Mouse (Mus musculus) liver, embryonic 11.5 days (tissue): ENCODE measurements around the gene Borcs6. TPM values are rescaled to one million over a fixed set of nuclear protein-coding genes. Genes with fewer than 3 reads are reported as not detected.
A peak's percentile ranks its signal among the peaks of the same experiment; 100 is the strongest.

Experiments
- ATAC-seq: fragments of 200-750 bp; cut with Nextera tagmentation; replicated peaks from 2 replicates; pipeline ENCODE4 v1.8.0; 2017; ENCODE audit warnings: moderate number of reproducible peaks, mild to moderate bottlenecking, moderate TSS enrichment, moderate library complexity; ENCODE audit not compliant: low FRiP score
- DNase-seq: peaks from one replicate; pipeline ENCODE4 v3.0.0-alpha.2; 2017; ENCODE audit warnings: low spot score
- H3K27ac ChIP-seq: fragments of 300-500 bp; sonication (generic); 2 replicates; pipeline ENCODE4 v1.5.1; 2014; ENCODE audit warnings: mild to moderate bottlenecking, low read depth, low read length, control low read depth
- H3K27me3 ChIP-seq: fragments of 300-500 bp; sonication (generic); replicated peaks from 2 replicates; pipeline ENCODE4 v1.6.1; 2014; ENCODE audit warnings: low read length, mixed read lengths; ENCODE audit not compliant: control insufficient read depth, insufficient read depth
- H3K36me3 ChIP-seq: fragments of 300-500 bp; sonication (generic); 2 replicates; pipeline ENCODE4 v1.6.1; 2014; ENCODE audit warnings: mild to moderate bottlenecking, low read length, moderate library complexity, mixed read lengths; ENCODE audit not compliant: control insufficient read depth, insufficient read depth
- H3K4me1 ChIP-seq: fragments of 300-500 bp; sonication (generic); replicated peaks from 2 replicates; pipeline ENCODE4 v1.6.1; 2014; ENCODE audit warnings: low read length, mixed read lengths; ENCODE audit not compliant: control insufficient read depth, insufficient read depth
- H3K4me2 ChIP-seq: fragments of 300-500 bp; sonication (generic); 2 replicates; pipeline ENCODE4 v1.6.1; 2014; ENCODE audit warnings: mild to moderate bottlenecking, control low read depth, moderate library complexity
- H3K4me3 ChIP-seq: fragments of 300-500 bp; sonication (generic); 2 replicates; pipeline ENCODE4 v1.5.1; 2014; ENCODE audit warnings: low read depth, low read length, control low read depth
- H3K9ac ChIP-seq: fragments of 300-500 bp; sonication (generic); 2 replicates; pipeline ENCODE4 v1.6.1; 2014; ENCODE audit warnings: low read depth, low read length, control low read depth
- H3K9me3 ChIP-seq: fragments of 300-500 bp; sonication (generic); 2 replicates; pipeline ENCODE4 v1.6.1; 2016; ENCODE audit warnings: low read length, inconsistent platforms, mixed read lengths; ENCODE audit not compliant: control insufficient read depth
- WGBS: fragments of 180-500 bp; shearing (Covaris S2); extraction: QIAGEN DNeasy Blood & Tissue Kit; methylation state at CpG from one replicate; pipeline ENCODE4 v1.1.7; 2014; 5-methylcytosine and 5-hydroxymethylcytosine counted together
- polyA plus RNA-seq: library from polyadenylated mRNA; unstranded; fragments of >200 nt; fragmentation: Nextera tagmentation; extraction: Ambion mirVana; gene quantifications from 2 replicates; pipeline ENCODE4 v1.2.1, GENCODE M21; 2014

The Borcs6 gene
- polyA plus RNA-seq, 1 experiment from 2014 or later, result 6.6 TPM

GRCm38 (mm10) chr11:69110319-69111046 lies 51.0 kb downstream of the Borcs6 start:
- peaks cover 14% of the 10 kb centered on the region for H3K4me1 ChIP-seq
- ATAC-seq, result peak; percentile 78
- peak overlapping the region; percentile 61 for H3K4me3 ChIP-seq
- H3K36me3 ChIP-seq, result peaks cover 22% of the 10 kb centered on the region
- no peaks in the 10 kb centered on the region for H3K27me3 ChIP-seq
- DNase-seq, result peak; percentile 98
- H3K27ac ChIP-seq, result peak overlapping the region; percentile 43
- peak overlapping the region; percentile 82 for H3K4me2 ChIP-seq
- peak overlapping the region; percentile 62 for H3K9ac ChIP-seq
- H3K9me3 ChIP-seq, result no peaks in the 10 kb centered on the region
- under 1% methylated on average over 30 of the region's 30 CpGs for WGBS

Other genes starting within 250 kb of the Borcs6 start
- 47.8 and 53.9 TPM in 2 replicates for gene Ndel1, start 187.9 kb upstream of the Borcs6 start, polyA plus RNA-seq
- gene Rnf222, start 171.2 kb upstream of the Borcs6 start, polyA plus RNA-seq, result 0.10 and 0.16 TPM in 2 replicates
- 1,252 and 1,388 TPM in 2 replicates for gene Rpl26, start 158.1 kb upstream of the Borcs6 start, polyA plus RNA-seq
- gene Odf4, start 132.6 kb upstream of the Borcs6 start, polyA plus RNA-seq, result not detected in 2 replicates
- gene Arhgef15, start 102.2 kb upstream of the Borcs6 start, polyA plus RNA-seq, result 5.8 and 6.8 TPM in 2 replicates
- 1.4 and 1.7 TPM in 2 replicates for gene Slc25a35, start 91.6 kb upstream of the Borcs6 start, polyA plus RNA-seq
- gene Rangrf, start 84.5 kb upstream of the Borcs6 start, polyA plus RNA-seq, result 94.4 and 97.5 TPM in 2 replicates
- gene Pfas, start 51.3 kb upstream of the Borcs6 start, polyA plus RNA-seq, result 60.2 and 64.9 TPM in 2 replicates
- 57.5 and 60.5 TPM in 2 replicates for gene Ctc1, start 43.8 kb upstream of the Borcs6 start, polyA plus RNA-seq
- 168 and 170 TPM in 2 replicates for gene Aurkb, start 14.1 kb upstream of the Borcs6 start, polyA plus RNA-seq
- 39.1 and 43.5 TPM in 2 replicates for gene Tmem107, start 11.1 kb downstream of the Borcs6 start, polyA plus RNA-seq
- 47.2 and 56.0 TPM in 2 replicates for gene Vamp2, start 28.8 kb downstream of the Borcs6 start, polyA plus RNA-seq
- gene Per1, start 35.5 kb downstream of the Borcs6 start, polyA plus RNA-seq, result 6.2 and 6.6 TPM in 2 replicates
- gene Hes7, start 60.7 kb downstream of the Borcs6 start, polyA plus RNA-seq, result 0.55 and 0.59 TPM in 2 replicates
- gene 9130213A22Rik, start 62.9 kb downstream of the Borcs6 start, polyA plus RNA-seq, result 0.10 and 0.22 TPM in 2 replicates
- 0.48 TPM in 1 of 2 replicates, not detected in the other for gene Aloxe3, start 66.2 kb downstream of the Borcs6 start, polyA plus RNA-seq
- not detected in 2 replicates for gene Alox12b, start 97.3 kb downstream of the Borcs6 start, polyA plus RNA-seq
- 0.12 TPM in 1 of 2 replicates, not detected in the other for gene Alox8, start 138.1 kb downstream of the Borcs6 start, polyA plus RNA-seq
- 0.04 and 0.05 TPM in 2 replicates for gene Gucy2e, start 177.3 kb downstream of the Borcs6 start, polyA plus RNA-seq